Mouse (Mus musculus): ENCODE measurements around the gene Klri2. TPM values are rescaled to one million over a fixed set of nuclear protein-coding genes. Genes with fewer than 3 reads are reported as not detected.
"Not testable (repeated sequence)": the region's sequence is repeated elsewhere in the genome, so short reads cannot be mapped to it uniquely, and the experiment has no call there.

Klri2 gene
- total RNA-seq (2021): not detected
- long read RNA-seq, experiment 1: 0 reads
- long read RNA-seq, experiment 2: 0 reads

DNA sequence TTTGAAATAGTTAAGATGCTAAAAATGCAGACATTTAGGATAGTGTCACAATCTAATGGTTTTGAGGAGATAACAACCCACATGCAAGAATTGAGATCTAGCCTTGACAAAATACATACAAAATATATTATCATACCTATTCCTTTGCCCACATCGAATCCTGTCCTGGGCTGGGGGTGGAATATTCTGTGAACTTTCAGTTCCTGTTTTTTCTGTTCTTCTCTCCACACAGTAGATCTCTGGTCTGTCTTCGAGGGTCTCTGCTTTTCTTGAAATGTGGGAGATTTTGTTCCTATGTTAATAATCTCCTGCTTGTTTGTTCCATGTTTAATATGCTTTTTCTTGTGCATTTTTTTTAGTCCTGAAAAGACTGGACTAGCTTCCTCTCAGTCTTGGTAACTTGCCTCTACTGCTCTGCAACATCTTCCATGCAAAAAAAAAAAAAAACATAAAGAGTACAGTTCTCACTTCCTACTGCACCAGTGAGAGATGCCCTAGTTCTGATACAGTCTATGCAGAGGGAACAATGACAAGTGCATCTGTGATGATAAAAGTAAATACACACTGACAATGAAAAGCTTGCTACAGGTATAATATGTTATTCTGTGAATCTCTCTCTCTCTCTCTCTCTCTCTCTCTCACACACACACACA is at the start of gene Klri2:
Klri2 (minus strand) TSS at position 416 of the 653 bp plus-strand sequence.
- no peak for DNase-seq (ENCODE audit: low spot score)

GRCm38 (mm10) chr6:129784170-129784569 is 43.9 kb upstream of the Klri2 start, which contains the start of gene Gm156:
Gene Gm156 (minus strand): TSS chr6:129784270.
- DNase-seq (ENCODE audit: low spot score): not testable (repeated sequence)

DNA sequence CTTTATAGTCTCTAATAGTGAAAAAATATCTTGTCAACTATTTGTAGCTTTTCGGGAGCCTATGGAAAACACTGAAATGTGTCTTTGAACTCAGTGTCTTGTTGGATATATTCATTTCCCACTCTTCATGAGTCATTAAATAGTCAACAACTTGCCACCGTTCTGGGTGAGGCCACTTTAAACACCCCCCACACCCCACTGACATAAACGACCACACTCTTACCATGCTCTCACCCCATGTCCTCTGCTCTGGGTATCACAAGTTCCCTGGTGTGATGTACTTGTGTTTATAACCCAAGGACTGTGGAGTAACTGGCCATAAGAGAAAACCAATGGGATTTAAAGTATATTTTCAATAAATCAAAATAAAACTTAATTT is 7.4 kb upstream of the Klri2 start:
- DNase-seq (ENCODE audit: low spot score): no peak

GRCm38 (mm10) chr6:129747016-129747653 is 6.9 kb upstream of the Klri2 start:
- no peak for DNase-seq (ENCODE audit: low spot score)

DNA sequence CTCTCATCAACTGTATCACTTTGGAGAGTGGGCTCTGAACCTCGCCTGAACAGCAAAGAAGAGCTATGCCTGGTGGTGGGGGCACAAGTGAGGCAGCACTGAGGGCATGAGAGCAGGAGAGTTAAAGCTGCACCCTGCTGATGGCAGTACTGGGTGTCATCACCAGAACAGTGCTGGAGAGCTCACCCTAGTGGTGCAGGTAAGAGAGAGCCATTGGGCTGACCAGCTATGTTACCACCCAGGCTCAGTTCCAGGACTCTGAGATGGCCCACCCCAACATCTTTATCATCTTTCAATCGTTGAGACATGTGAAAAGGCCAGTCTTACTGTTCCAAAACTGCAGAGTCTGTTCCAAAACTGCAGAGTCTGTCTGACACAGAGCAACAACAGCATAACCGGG is 5.9 kb upstream of the Klri2 start:
- DNase-seq (ENCODE audit: low spot score): no peak

- no peak for DNase-seq (ENCODE audit: low spot score)
Observed at GRCm38 (mm10) chr6:129736414-129736813, 3.9 kb downstream of the Klri2 start.

DNA sequence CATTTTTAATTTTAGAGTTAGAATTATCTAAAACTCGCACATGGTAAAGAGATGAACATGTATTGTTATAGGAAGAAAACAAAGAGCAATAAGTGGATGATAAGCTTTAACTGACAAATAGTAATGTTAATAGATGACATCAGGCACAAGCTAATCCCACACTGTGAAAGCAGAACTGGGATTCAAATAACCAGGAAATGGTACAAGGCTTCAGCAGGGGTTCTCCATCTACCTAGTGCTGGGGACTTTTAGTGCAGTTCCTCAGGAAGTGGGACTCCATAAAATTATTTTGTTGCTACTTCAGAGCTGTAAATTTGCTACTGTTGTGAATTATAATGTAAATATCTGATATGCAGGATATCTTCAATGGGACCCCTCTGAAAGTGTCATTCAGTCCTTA is 13.0 kb downstream of the Klri2 start:
- DNase-seq (ENCODE audit: low spot score): no peak

- no peak for DNase-seq (ENCODE audit: low spot score)
Observed at GRCm38 (mm10) chr6:129721390-129721789, 18.9 kb downstream of the Klri2 start.

GRCm38 (mm10) chr6:129720487-129720886 is 19.8 kb downstream of the Klri2 start:
- no peak for DNase-seq (ENCODE audit: low spot score)

DNA sequence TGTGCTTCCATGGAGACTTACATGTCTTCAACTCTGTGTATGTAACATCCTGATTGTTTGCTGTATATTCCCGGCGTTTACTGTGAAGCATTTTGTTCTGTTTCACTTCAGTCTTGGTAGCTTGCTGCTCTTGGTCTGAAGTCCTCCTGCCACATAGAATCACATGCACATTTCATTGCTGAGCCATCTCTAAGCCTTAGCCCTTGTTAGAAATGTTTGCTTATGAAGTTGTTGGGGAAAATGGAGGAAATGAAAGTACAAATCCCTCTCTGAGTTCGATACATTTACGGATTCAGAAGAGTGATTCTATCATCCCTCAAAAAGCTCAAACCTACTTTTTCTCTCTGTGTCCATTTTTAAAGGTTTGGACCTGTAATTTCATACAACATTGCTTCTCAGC is 23.3 kb downstream of the Klri2 start, which contains the start of gene Klri1:
Klri1 (minus strand) TSS at position 101 of the 400 bp plus-strand sequence.
- DNase-seq (ENCODE audit: low spot score): no peak

GRCm38 (mm10) chr6:129713566-129713965 is 26.7 kb downstream of the Klri2 start:
- no peak for DNase-seq (ENCODE audit: low spot score)

GRCm38 (mm10) chr6:129691436-129691835 is 48.8 kb downstream of the Klri2 start:
- DNase-seq (ENCODE audit: low spot score): not testable (repeated sequence)

DNA sequence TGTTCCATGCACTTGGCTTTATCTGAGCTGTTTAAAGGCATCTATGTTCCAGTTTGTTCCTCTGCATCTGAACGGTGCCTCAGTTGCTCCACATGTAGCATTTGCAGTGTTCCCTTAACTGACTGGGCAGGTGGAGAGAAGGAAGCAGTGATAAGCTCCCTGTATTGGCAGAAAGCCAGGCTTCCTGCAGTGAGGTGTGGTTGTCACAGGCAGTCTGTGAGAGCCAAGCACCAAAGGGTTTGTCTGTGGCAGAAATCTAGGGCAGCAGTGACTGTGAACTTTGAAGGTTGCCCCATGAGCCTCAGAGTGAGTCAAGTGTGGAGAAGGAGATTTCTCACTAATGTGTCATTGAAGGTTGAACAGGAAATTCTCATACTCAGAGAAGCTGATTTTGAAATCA is 59.9 kb downstream of the Klri2 start:
- DNase-seq (ENCODE audit: low spot score): no peak

Small RNA genes lying within 50 kb of the gene (microRNA-seq; reads per million reads assigned to microRNA genes)
- not detected for gene Mir680-1

Other genes with a start within 250 kb of the Klri2 start
- gene Olr1, start 233.3 kb downstream of the Klri2 start, total RNA-seq (2021): under 1 TPM in 1 of 2 experiments, not detected in 1; 0.31 TPM
- not detected for gene Tmem52b, start 227.9 kb downstream of the Klri2 start, total RNA-seq (2021)
- 100 to 1,000 TPM in 1 of 2 experiments, 10 to 100 TPM in 1; 61.3 to 105 TPM for gene Gabarapl1, start 207.3 kb downstream of the Klri2 start, total RNA-seq (2021)
- gene Klre1, start 162.6 kb downstream of the Klri2 start, total RNA-seq (2021): not detected
- gene Klrd1, start 148.7 kb downstream of the Klri2 start, total RNA-seq (2021): not detected
- gene Klrk1, start 116.6 kb downstream of the Klri2 start, total RNA-seq (2021): not detected
- gene Klrc3, start 97.1 kb downstream of the Klri2 start, total RNA-seq (2021): not detected
- gene Klrc2, start 79.8 kb downstream of the Klri2 start, total RNA-seq (2021): not detected
- gene Klrc1, start 61.5 kb downstream of the Klri2 start, total RNA-seq (2021): not detected
- not detected for gene Klri1, start 23.4 kb downstream of the Klri2 start, total RNA-seq (2021)
- gene Gm156, start 43.8 kb upstream of the Klri2 start, total RNA-seq (2021): not detected
- gene Gm17631, start 122.2 kb upstream of the Klri2 start, total RNA-seq (2021): not detected
- not detected for gene Klra17, start 136.2 kb upstream of the Klri2 start, total RNA-seq (2021)
- not detected for gene Klra5, start 177.2 kb upstream of the Klri2 start, total RNA-seq (2021)